Mouse (Mus musculus): ENCODE measurements around the gene Nme4. TPM values are rescaled to one million over a fixed set of nuclear protein-coding genes. Genes with fewer than 3 reads are reported as not detected.
"Not testable (repeated sequence)": the region's sequence is repeated elsewhere in the genome, so short reads cannot be mapped to it uniquely, and the experiment has no call there.

The Nme4 gene
- polyA plus RNA-seq, 1 experiment from 2014 or later, result 86.2 TPM

- Histone ChIP-seq H3K4me2 (no peak overlapping the region), H3K4me3 (replicated peaks) (no peak overlapping the region), H3K27ac (no peak overlapping the region), H3K9ac (no peak overlapping the region), H3K36me3 (no peaks in the 10 kb centered on the region), H3K9me3 (no peaks in the 10 kb centered on the region), H3K27me3 (replicated peaks) (peaks cover 52% of the 10 kb centered on the region), H3K4me1 (peaks cover 9% of the 10 kb centered on the region)
- 29% methylated on average over 4 of the region's 4 CpGs for WGBS
- ATAC-seq (ENCODE audit: insufficient read depth, low FRiP score, low read depth), result no peak
Measured at GRCm38 (mm10) chr17:26111722-26112121, 16.3 kb upstream of the Nme4 start.

GRCm38 (mm10) chr17:26111024-26111423 lies 15.6 kb upstream of the Nme4 start:
- H3K27me3 ChIP-seq (replicated peaks), result peaks cover 46% of the 10 kb centered on the region
- WGBS, result 21% methylated on average over 4 of the region's 4 CpGs
- peaks cover 9% of the 10 kb centered on the region for H3K4me1 ChIP-seq
- no peaks in the 10 kb centered on the region for H3K36me3 ChIP-seq
- no peak overlapping the region for H3K9ac ChIP-seq
- no peak overlapping the region for H3K27ac ChIP-seq
- ATAC-seq (ENCODE audit: insufficient read depth, low FRiP score, low read depth), result no peak
- H3K4me3 ChIP-seq (replicated peaks), result no peak overlapping the region
- no peak overlapping the region for H3K4me2 ChIP-seq
- H3K9me3 ChIP-seq, result no peaks in the 10 kb centered on the region

GRCm38 (mm10) chr17:26110156-26110555 lies 14.8 kb upstream of the Nme4 start:
- Histone ChIP-seq H3K27ac (no peak overlapping the region), H3K36me3 (no peaks in the 10 kb centered on the region), H3K4me1 (peaks cover 9% of the 10 kb centered on the region), H3K9me3 (no peaks in the 10 kb centered on the region), H3K4me2 (no peak overlapping the region), H3K4me3 (replicated peaks) (no peak overlapping the region), H3K27me3 (replicated peaks) (peaks cover 38% of the 10 kb centered on the region), H3K9ac (no peak overlapping the region)
- 43% methylated on average over 4 of the region's 4 CpGs for WGBS
- ATAC-seq (ENCODE audit: insufficient read depth, low FRiP score, low read depth), result no peak

- H3K4me3 ChIP-seq (replicated peaks), result no peak overlapping the region
- no peak overlapping the region for H3K4me2 ChIP-seq
- H3K27me3 ChIP-seq (replicated peaks), result peaks cover 3% of the 10 kb centered on the region
- WGBS, result 59% methylated on average over 4 of the region's 4 CpGs
- no peak for ATAC-seq (ENCODE audit: insufficient read depth, low FRiP score, low read depth)
- H3K4me1 ChIP-seq, result no peaks in the 10 kb centered on the region
- no peak overlapping the region for H3K9ac ChIP-seq
- no peaks in the 10 kb centered on the region for H3K9me3 ChIP-seq
- H3K27ac ChIP-seq, result no peak overlapping the region
- no peaks in the 10 kb centered on the region for H3K36me3 ChIP-seq
Measured at GRCm38 (mm10) chr17:26105619-26106018, 10.2 kb upstream of the Nme4 start.

- no peak overlapping the region for H3K4me2 ChIP-seq
- H3K4me1 ChIP-seq, result no peaks in the 10 kb centered on the region
- H3K9ac ChIP-seq, result no peak overlapping the region
- H3K27ac ChIP-seq, result no peak overlapping the region
- WGBS, result 47% methylated on average over 4 of the region's 4 CpGs
- H3K4me3 ChIP-seq (replicated peaks), result no peak overlapping the region
- ATAC-seq (ENCODE audit: insufficient read depth, low FRiP score, low read depth), result no peak
- H3K36me3 ChIP-seq, result no peaks in the 10 kb centered on the region
- H3K9me3 ChIP-seq, result no peaks in the 10 kb centered on the region
- no peaks in the 10 kb centered on the region for H3K27me3 ChIP-seq (replicated peaks)
Measured at GRCm38 (mm10) chr17:26101478-26101877, 6.1 kb upstream of the Nme4 start.

GRCm38 (mm10) chr17:26100166-26100565 lies 4.8 kb upstream of the Nme4 start:
- Histone ChIP-seq H3K4me2 (no peak overlapping the region), H3K36me3 (no peaks in the 10 kb centered on the region), H3K4me3 (replicated peaks) (no peak overlapping the region), H3K9me3 (no peaks in the 10 kb centered on the region), H3K9ac (no peak overlapping the region), H3K27ac (no peak overlapping the region), H3K27me3 (replicated peaks) (no peaks in the 10 kb centered on the region), H3K4me1 (no peaks in the 10 kb centered on the region)
- ATAC-seq (ENCODE audit: insufficient read depth, low FRiP score, low read depth), result no peak
- 37% methylated on average over 2 of the region's 2 CpGs for WGBS

GRCm38 (mm10) chr17:26099316-26099715 lies 3.9 kb upstream of the Nme4 start:
- not testable (repeated sequence) for H3K27me3 ChIP-seq (replicated peaks); H3K36me3 ChIP-seq; H3K4me2 ChIP-seq; H3K9ac ChIP-seq; H3K9me3 ChIP-seq; ATAC-seq (ENCODE audit: insufficient read depth, low FRiP score, low read depth); H3K4me1 ChIP-seq; H3K27ac ChIP-seq; H3K4me3 ChIP-seq (replicated peaks)
- WGBS, result 62% methylated on average over 3 of the region's 3 CpGs

- Histone ChIP-seq H3K36me3 (no peaks in the 10 kb centered on the region), H3K9ac (no peak overlapping the region), H3K9me3 (no peaks in the 10 kb centered on the region), H3K4me3 (replicated peaks) (no peak overlapping the region), H3K4me1 (no peaks in the 10 kb centered on the region), H3K27me3 (replicated peaks) (no peaks in the 10 kb centered on the region), H3K4me2 (no peak overlapping the region), H3K27ac (no peak overlapping the region)
- no peak for ATAC-seq (ENCODE audit: insufficient read depth, low FRiP score, low read depth)
- 87% methylated on average over 7 of the region's 7 CpGs for WGBS
Measured at GRCm38 (mm10) chr17:26098461-26098860, 3.1 kb upstream of the Nme4 start.

GRCm38 (mm10) chr17:26094531-26095110 lies 781 bp downstream of the Nme4 start:
- 23% methylated on average over 9 of the region's 9 CpGs for WGBS
- Histone ChIP-seq H3K27ac (peak overlapping the region; percentile 77), H3K27me3 (replicated peaks) (no peaks in the 10 kb centered on the region), H3K9me3 (no peaks in the 10 kb centered on the region), H3K36me3 (no peaks in the 10 kb centered on the region), H3K4me2 (peak overlapping the region; percentile 76), H3K9ac (peak overlapping the region; percentile 73), H3K4me3 (replicated peaks) (peak overlapping the region; percentile 67), H3K4me1 (no peaks in the 10 kb centered on the region)
- no peak for ATAC-seq (ENCODE audit: insufficient read depth, low FRiP score, low read depth)

- peak within 1 kb of the TSS; percentile 93 for H3K27ac ChIP-seq
- peak; percentile 94 for ATAC-seq (ENCODE audit: insufficient read depth, low FRiP score, low read depth)
- no peaks in the 10 kb centered on the region for H3K36me3 ChIP-seq
- H3K27me3 ChIP-seq (replicated peaks), result no peaks in the 10 kb centered on the region
- WGBS, result 1% methylated on average over 32 of the region's 32 CpGs
- peak within 1 kb of the TSS; percentile 53 for H3K4me3 ChIP-seq (replicated peaks)
- H3K9ac ChIP-seq, result peak within 1 kb of the TSS; percentile 47
- peak within 1 kb of the TSS; percentile 68 for H3K4me2 ChIP-seq
- H3K9me3 ChIP-seq, result no peaks in the 10 kb centered on the region
- no peaks in the 10 kb centered on the region for H3K4me1 ChIP-seq
Measured at GRCm38 (mm10) chr17:26089905-26090632, 5.3 kb downstream of the Nme4 start, which contains the start of gene Decr2. Gene Decr2 (minus strand): TSS chr17:26090337.

GRCm38 (mm10) chr17:26087059-26087564 lies 8.3 kb downstream of the Nme4 start:
- no peaks in the 10 kb centered on the region for H3K27me3 ChIP-seq (replicated peaks)

GRCm38 (mm10) chr17:26080867-26081266 lies 14.5 kb downstream of the Nme4 start:
- ATAC-seq (ENCODE audit: insufficient read depth, low FRiP score, low read depth), result no peak
- no peak overlapping the region for H3K4me3 ChIP-seq (replicated peaks)
- H3K9ac ChIP-seq, result no peak overlapping the region
- no peaks in the 10 kb centered on the region for H3K27me3 ChIP-seq (replicated peaks)
- 32% methylated on average over 2 of the region's 2 CpGs for WGBS
- H3K4me1 ChIP-seq, result no peaks in the 10 kb centered on the region
- H3K4me2 ChIP-seq, result no peak overlapping the region
- no peak overlapping the region for H3K27ac ChIP-seq
- no peaks in the 10 kb centered on the region for H3K9me3 ChIP-seq
- H3K36me3 ChIP-seq, result no peaks in the 10 kb centered on the region

More at GRCm38 (mm10) chr17:26087059-26087564, 8.3 kb downstream of the Nme4 start:
- Histone ChIP-seq H3K9me3 (no peaks in the 10 kb centered on the region), H3K27ac (no peak overlapping the region), H3K9ac (no peak overlapping the region), H3K36me3 (no peaks in the 10 kb centered on the region), H3K4me3 (replicated peaks) (no peak overlapping the region), H3K4me1 (no peaks in the 10 kb centered on the region), H3K4me2 (no peak overlapping the region)
- 89% methylated on average over 9 of the region's 9 CpGs for WGBS
- no peak for ATAC-seq (ENCODE audit: insufficient read depth, low FRiP score, low read depth)
